Mouse (Mus musculus): ENCODE data around the gene Flnb.

Gene Flnb

GRCm38 (mm10) chr14:7943101-7943800, 125.5 kb downstream of the Flnb start:
- no peak for DNase-seq (ENCODE audit: low read depth, low spot score)

- DNase-seq (ENCODE audit: low read depth, low spot score), result no peak
Observed at GRCm38 (mm10) chr14:7943801-7944135, 126.0 kb downstream of the Flnb start.

DNA sequence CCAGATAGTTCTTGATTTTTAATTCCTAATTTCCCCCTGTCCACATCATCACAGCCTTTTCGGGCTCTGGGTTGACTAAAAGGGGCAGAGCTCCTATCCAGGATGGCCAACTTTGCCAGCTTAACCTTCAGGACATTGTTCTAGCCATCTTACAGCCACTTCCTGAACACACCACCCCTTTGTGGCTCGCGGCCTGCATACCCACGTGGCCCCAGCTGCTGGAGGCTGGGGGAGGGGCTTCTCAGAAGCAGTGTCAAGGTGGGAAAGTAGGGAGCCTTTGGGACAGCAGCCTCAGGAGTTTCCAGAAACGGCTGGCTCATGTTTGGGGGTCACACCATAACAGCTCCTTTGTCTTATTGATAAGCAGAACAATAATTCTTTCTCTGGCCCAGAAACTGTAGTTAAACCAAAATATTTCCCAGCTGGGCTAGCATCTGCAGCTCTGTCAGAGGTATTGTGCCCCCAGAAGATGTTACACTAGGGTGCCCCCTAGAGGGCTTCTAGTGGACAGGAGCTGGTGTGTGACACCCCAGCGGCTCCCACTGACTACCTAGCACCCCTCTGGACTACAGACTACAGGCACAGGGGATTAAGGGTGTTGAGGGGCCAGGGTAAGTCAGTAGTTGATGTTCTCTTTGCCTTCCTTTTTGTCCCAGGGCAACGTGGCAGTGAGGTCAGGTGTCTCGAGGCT, 126.7 kb downstream of the Flnb start:
- no peak for DNase-seq (ENCODE audit: low read depth, low spot score)

- DNase-seq (ENCODE audit: low read depth, low spot score), result no peak
Observed at GRCm38 (mm10) chr14:7945261-7945660, 127.5 kb downstream of the Flnb start.

- no peak for DNase-seq (ENCODE audit: low read depth, low spot score)
Observed at GRCm38 (mm10) chr14:7951234-7951633, 133.5 kb downstream of the Flnb start.

- DNase-seq (ENCODE audit: low read depth, low spot score), result no peak
Observed at GRCm38 (mm10) chr14:7952610-7953254, 135.0 kb downstream of the Flnb start.

- DNase-seq (ENCODE audit: low read depth, low spot score), result no peak
Observed at GRCm38 (mm10) chr14:7954071-7954471, 136.3 kb downstream of the Flnb start.

DNA sequence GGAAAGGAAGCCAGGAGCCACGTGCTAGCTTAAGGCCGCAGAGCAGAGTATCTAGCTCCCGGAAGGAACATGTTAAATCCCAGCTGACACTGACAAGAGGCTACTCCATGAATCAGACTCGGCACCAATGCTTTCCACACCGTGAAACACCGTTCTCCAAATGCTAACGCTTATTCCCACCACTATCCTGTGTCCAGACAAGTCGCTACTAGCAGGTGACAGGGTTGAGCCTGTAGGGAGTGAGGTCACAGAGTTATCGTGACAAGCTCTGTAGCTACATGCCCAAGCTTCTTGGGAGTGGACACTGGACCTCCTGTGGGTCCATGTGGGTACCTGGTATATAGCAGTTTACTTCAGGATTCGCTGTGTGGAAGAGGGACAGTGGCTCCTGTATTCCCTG, 138.7 kb downstream of the Flnb start:
- no peak for DNase-seq (ENCODE audit: low read depth, low spot score)

- no peak for DNase-seq (ENCODE audit: low read depth, low spot score)
Observed at GRCm38 (mm10) chr14:7957049-7957448, 139.3 kb downstream of the Flnb start, which contains the start of gene Gm45521. TSS of gene Gm45521 (plus strand) at chr14:7957288.

DNA sequence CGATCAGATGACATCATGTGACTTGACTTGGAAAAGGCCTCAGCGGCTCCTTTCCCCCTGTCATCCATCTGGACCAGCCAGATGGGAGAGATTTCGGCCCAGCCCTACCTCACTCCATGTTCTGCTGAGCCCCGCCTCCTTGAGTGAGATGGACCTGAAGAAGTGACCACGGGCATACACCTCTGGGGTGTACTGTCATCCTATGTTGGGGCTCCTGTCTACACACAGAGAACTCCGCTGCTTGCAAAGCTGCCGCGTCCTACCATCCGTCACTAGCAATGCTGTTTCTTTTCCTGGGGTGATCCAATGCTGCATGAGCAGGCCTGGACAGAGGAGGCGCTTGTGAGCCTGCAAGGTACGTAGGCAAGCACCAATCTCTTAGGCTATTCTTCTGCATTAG, 142.9 kb downstream of the Flnb start:
- no peak for DNase-seq (ENCODE audit: low read depth, low spot score)

- DNase-seq (ENCODE audit: low read depth, low spot score), result no peak
Observed at GRCm38 (mm10) chr14:7961714-7962113, 144.0 kb downstream of the Flnb start.

GRCm38 (mm10) chr14:7962626-7963025, 144.9 kb downstream of the Flnb start:
- no peak for DNase-seq (ENCODE audit: low read depth, low spot score)

- no peak for DNase-seq (ENCODE audit: low read depth, low spot score)
Observed at GRCm38 (mm10) chr14:7963160-7963559, 145.4 kb downstream of the Flnb start.

- no peak for DNase-seq (ENCODE audit: low read depth, low spot score)
Observed at GRCm38 (mm10) chr14:7964219-7964889, 146.6 kb downstream of the Flnb start.

DNA sequence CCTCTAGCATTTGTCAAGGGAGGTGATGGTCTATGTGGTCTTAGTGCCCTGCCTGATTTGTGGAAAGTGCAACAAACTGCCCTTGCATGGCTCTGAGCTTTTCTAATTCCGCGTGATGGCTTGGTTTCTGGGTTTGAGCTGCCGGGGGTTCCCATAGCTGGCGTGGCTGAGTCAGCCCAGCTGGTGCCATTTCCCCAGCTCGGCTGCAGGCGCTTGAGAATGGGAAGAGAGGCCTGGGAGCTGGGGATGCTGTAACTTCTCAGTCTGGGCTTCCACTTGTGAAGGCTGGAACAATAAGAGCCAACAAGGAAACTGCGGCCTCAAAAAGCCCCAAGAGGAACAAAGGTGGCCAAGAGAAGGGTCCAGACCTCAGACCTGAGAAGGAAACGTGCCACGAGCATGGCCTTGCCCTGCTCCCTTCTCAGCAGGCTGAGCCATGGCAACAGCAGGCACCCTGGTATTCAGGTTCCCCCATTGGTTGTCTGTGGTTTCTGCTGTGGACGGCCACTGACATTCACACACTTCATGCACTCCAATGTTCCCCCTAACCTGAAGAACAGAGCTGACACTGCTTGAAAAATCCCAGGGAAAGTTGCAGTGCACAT, 154.2 kb downstream of the Flnb start:
- DNase-seq (ENCODE audit: low read depth, low spot score), result no peak

GRCm38 (mm10) chr14:7974643-7975042, 156.9 kb downstream of the Flnb start:
- no peak for DNase-seq (ENCODE audit: low read depth, low spot score)

DNA sequence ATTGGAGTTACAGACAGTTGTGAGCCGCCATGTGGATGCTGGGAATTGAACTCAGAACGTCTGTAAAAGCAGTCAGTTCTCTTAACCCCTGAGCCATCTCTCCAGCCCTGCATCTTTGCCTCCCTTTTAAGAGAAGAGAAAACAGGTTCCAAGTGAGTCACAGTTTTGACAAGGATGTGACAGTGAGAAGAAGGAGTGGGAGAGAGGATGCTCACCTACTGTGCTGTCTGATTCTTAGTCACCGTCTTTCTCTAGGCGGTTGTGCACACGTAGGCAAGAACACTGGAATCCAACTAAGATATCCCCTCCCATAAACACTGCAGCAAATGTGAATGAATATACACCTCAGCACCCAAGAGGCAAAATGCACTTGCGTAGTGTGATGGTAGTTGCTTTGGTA, 157.4 kb downstream of the Flnb start:
- no peak for DNase-seq (ENCODE audit: low read depth, low spot score)

GRCm38 (mm10) chr14:7977471-7977870, 159.7 kb downstream of the Flnb start:
- DNase-seq (ENCODE audit: low read depth, low spot score), result no peak

- no peak for DNase-seq (ENCODE audit: low read depth, low spot score)
Observed at GRCm38 (mm10) chr14:7978183-7978582, 160.4 kb downstream of the Flnb start.

- no peak for DNase-seq (ENCODE audit: low read depth, low spot score)
Observed at GRCm38 (mm10) chr14:7981226-7981625, 163.5 kb downstream of the Flnb start.

- DNase-seq (ENCODE audit: low read depth, low spot score), result no peak
Observed at GRCm38 (mm10) chr14:7986913-7987312, 169.2 kb downstream of the Flnb start.

DNA sequence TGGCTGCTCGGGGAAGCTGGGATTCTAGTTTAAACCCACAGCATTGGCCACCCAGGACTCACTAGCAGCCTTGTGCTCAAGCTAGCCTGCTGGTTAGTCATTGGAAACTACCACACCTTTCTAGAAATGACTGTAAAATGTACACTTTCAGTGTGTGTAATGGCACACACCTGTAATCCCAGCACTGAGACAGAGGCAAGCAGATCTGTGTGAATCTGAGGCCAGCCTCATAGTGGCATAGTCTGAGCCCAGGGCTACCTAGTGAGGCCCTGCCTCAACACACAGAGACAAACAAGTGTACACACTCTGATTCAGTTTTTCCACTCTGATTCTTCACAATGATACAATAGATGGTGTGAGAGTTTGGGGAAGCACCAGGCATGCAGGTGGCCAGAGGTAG, 171.6 kb downstream of the Flnb start:
- no peak for DNase-seq (ENCODE audit: low read depth, low spot score)

Data from c-Kit-negative CD71-positive TER-119-positive erythroid progenitor cells, embryonic 14.5 days (primary cell).